Mouse (Mus musculus) cerebellum, adult 2 months (tissue): ENCODE data around the gene Mfsd12.

Experiments
- CTCF ChIP-seq: fragments of 200-500 bp; IDR thresholded peaks from 2 replicates; pipeline ENCODE4 v1.5.1; 2011; ENCODE audit warnings: low read depth, mild to moderate bottlenecking, control low read depth, low read length, moderate library complexity, borderline replicate concordance; ENCODE audit not compliant: insufficient read depth
- POLR2A ChIP-seq: fragments of 200-500 bp; IDR thresholded peaks from 2 replicates; pipeline ENCODE4 v1.6.1; 2011; ENCODE audit warnings: low read length, control low read depth, borderline replicate concordance; ENCODE audit not compliant: insufficient read depth

DNA sequence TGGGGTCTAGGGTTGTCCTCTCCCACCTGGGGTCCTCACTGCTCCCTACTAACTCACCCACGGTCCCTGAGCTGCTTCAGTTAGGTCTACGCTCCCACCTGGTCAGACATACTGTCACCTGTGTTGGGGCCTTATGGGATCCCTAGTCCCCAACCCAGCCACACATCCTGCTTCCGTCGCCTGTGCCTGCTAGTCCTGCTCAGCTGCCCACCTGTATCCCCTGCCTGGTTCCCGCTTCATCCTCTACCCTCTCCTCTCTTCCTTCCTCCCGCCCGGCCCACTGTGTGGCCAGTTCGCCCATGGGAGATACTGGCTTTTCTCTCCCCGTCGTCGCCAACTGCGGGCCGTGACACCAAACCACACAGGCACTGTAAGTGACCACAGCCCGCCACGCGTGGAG, 41.7 kb upstream of the Mfsd12 start:
- TF ChIP-seq CTCF (no peak), POLR2A (no peak)
